Mouse (Mus musculus): ENCODE measurements at regions not wholly inside any gene's neighbourhood (a gene's known extent, or its start where the extent isn't known, plus 50 kb on each side); places are given as distances from the start of the nearest gene placed in this dataset.

- TF ChIP-seq POLR2A (IDR thresholded peaks at IDR 0.05; ENCODE audit: low read depth, low read length) (no peak), CTCF (IDR thresholded peaks at IDR 0.05; ENCODE audit: extremely low read depth, insufficient read length, insufficient replicate concordance, low read depth, low read length) (no peak)
Measured at GRCm38 (mm10) chr1:118765525-118765924, 137.8 kb downstream of the Tfcp2l1 start.
